Mouse (Mus musculus) thymus, adult 2 months (tissue): ENCODE measurements around the gene Haao. TPM values are rescaled to one million over a fixed set of nuclear protein-coding genes. Genes with fewer than 3 reads are reported as not detected.

Source experiments
- DNase-seq: peaks from one replicate; pipeline ENCODE4 v3.0.0; 2021
- H3K27ac ChIP-seq: fragments of 200-500 bp; 2 replicates; pipeline ENCODE4 v1.5.1; 2012; ENCODE audit warnings: low read length, control low read depth; ENCODE audit not compliant: control insufficient read depth, insufficient read depth
- H3K27me3 ChIP-seq: fragments of 200-500 bp; 2 replicates; pipeline ENCODE4 v1.6.1; 2012; ENCODE audit warnings: mild to moderate bottlenecking, low read length, moderate library complexity, mixed read lengths; ENCODE audit not compliant: control insufficient read depth, insufficient read depth
- H3K36me3 ChIP-seq: fragments of 200-500 bp; 2 replicates; pipeline ENCODE4 v1.6.1; 2012; ENCODE audit warnings: mild to moderate bottlenecking, low read length, moderate library complexity; ENCODE audit not compliant: control insufficient read depth, insufficient read depth
- H3K4me1 ChIP-seq: fragments of 200-500 bp; replicated peaks from 2 replicates; pipeline ENCODE4 v1.6.1; 2012; ENCODE audit warnings: low read length; ENCODE audit not compliant: control insufficient read depth, insufficient read depth
- H3K4me3 ChIP-seq: fragments of 200-500 bp; 2 replicates; pipeline ENCODE4 v1.5.1; 2012; ENCODE audit warnings: mild to moderate bottlenecking, low read length, control low read depth, moderate library complexity; ENCODE audit not compliant: control insufficient read depth, insufficient read depth
- CTCF ChIP-seq: fragments of 200-500 bp; IDR thresholded peaks from 2 replicates; pipeline ENCODE4 v1.5.1; 2012; ENCODE audit warnings: mild to moderate bottlenecking, control low read depth, low read length, moderate library complexity, borderline replicate concordance; ENCODE audit not compliant: control insufficient read depth, poor library complexity, insufficient read depth; ENCODE audit errors: extremely low read depth
- POLR2A ChIP-seq: fragments of 200-500 bp; IDR thresholded peaks from 2 replicates; pipeline ENCODE4 v1.6.1; 2012; ENCODE audit warnings: mild to moderate bottlenecking, low read length, control low read depth, moderate library complexity; ENCODE audit not compliant: control insufficient read depth, poor library complexity, insufficient read depth; ENCODE audit errors: extremely low read depth
- WGBS: fragments of 180-500 bp; shearing (Covaris S2); methylation state at CpG from one replicate; pipeline ENCODE4 v1.1.7; 2018; 5-methylcytosine and 5-hydroxymethylcytosine counted together
- polyA plus RNA-seq: library from polyadenylated mRNA; depleted of rRNA; stranded (reverse); fragments of >200 nt; gene quantifications from 2 replicates; pipeline ENCODE4 v1.2.3, GENCODE M21; 2012

Haao gene
- polyA plus RNA-seq, 1 experiment, result 10.4 TPM

GRCm38 (mm10) chr17:83889691-83890372 lies 42.1 kb upstream of the Haao start:
- Histone ChIP-seq H3K4me1 (no peaks in the 10 kb centered on the region), H3K27ac (no peak overlapping the region)
- DNase-seq, result no peak

GRCm38 (mm10) chr17:83889329-83889690 lies 41.5 kb upstream of the Haao start:
- DNase-seq, result no peak
- H3K36me3 ChIP-seq, result no peaks in the 10 kb centered on the region
- H3K27ac ChIP-seq, result no peak overlapping the region
- no peak for TF ChIP-seq POLR2A
- no peak for TF ChIP-seq CTCF
- no peaks in the 10 kb centered on the region for H3K27me3 ChIP-seq
- H3K4me1 ChIP-seq, result no peaks in the 10 kb centered on the region
- H3K4me3 ChIP-seq, result no peak overlapping the region
- WGBS, result 95% methylated on average over 5 of the region's 5 CpGs

More at GRCm38 (mm10) chr17:83889691-83890372, 42.1 kb upstream of the Haao start:
- Histone ChIP-seq H3K27me3 (no peaks in the 10 kb centered on the region), H3K4me3 (no peak overlapping the region), H3K36me3 (no peaks in the 10 kb centered on the region)
- WGBS, result 95% methylated on average over 13 of the region's 13 CpGs
- TF ChIP-seq POLR2A, result no peak
- no peak for TF ChIP-seq CTCF

GRCm38 (mm10) chr17:83887241-83887640 lies 39.5 kb upstream of the Haao start:
- Histone ChIP-seq H3K4me1 (no peaks in the 10 kb centered on the region), H3K27me3 (no peaks in the 10 kb centered on the region), H3K27ac (no peak overlapping the region), H3K4me3 (no peak overlapping the region), H3K36me3 (no peaks in the 10 kb centered on the region)
- WGBS, result 90% methylated on average over 5 of the region's 5 CpGs
- no peak for DNase-seq
- no peak for TF ChIP-seq CTCF
- no peak for TF ChIP-seq POLR2A

DNA sequence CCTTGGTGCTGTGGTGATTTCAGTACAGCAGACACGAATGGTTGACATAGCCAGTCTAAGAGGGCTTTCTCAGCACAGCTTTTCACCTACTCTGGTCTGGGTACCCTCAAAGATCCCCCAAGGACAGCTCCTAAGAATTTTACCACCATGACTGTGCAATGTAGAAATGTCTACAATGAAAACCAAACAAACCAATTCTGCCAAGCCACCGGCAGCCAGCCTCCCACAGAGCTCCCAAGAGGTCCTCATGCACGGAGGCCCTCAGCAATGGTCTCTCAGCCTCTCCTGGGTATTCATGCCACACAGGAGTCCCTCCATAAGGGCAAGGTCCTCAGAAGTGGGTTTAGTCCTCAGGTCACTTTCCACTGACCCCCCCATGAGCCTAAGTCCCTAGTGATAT lies 38.6 kb upstream of the Haao start:
- no peaks in the 10 kb centered on the region for H3K4me1 ChIP-seq
- WGBS, result 93% methylated on average over 3 of the region's 3 CpGs
- H3K4me3 ChIP-seq, result no peak overlapping the region
- H3K27ac ChIP-seq, result no peak overlapping the region
- no peak for TF ChIP-seq CTCF
- TF ChIP-seq POLR2A, result no peak
- no peaks in the 10 kb centered on the region for H3K36me3 ChIP-seq
- DNase-seq, result no peak
- no peaks in the 10 kb centered on the region for H3K27me3 ChIP-seq

DNA sequence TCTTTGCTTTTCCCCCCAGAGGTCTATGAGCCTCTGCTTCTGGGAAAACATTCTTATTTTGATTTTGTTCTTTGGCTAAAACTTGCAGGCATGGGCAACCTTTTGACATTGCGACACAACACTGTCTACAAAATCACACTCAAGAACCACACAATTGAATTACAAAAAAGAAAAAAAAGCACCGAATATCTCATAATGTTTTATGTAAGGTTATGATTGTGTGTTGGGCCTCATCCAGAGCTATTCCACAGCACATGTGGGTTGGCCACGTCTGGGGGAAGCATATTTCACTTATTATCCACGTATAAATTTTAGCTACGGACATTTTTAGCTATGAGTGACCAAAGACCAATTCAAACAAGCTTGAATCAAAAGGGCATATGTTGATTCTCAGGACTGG lies 38.0 kb upstream of the Haao start:
- H3K36me3 ChIP-seq, result no peaks in the 10 kb centered on the region
- H3K4me1 ChIP-seq, result 0 out of 2 replicates have a peak, but pooled peaks cover 1% of the 10 kb centered on the region
- no peaks in the 10 kb centered on the region for H3K27me3 ChIP-seq
- TF ChIP-seq POLR2A (no peak), CTCF (no peak)
- no peak overlapping the region for H3K4me3 ChIP-seq
- DNase-seq, result no peak
- WGBS, result 93% methylated on average over 5 of the region's 5 CpGs
- H3K27ac ChIP-seq, result no peak overlapping the region

DNA sequence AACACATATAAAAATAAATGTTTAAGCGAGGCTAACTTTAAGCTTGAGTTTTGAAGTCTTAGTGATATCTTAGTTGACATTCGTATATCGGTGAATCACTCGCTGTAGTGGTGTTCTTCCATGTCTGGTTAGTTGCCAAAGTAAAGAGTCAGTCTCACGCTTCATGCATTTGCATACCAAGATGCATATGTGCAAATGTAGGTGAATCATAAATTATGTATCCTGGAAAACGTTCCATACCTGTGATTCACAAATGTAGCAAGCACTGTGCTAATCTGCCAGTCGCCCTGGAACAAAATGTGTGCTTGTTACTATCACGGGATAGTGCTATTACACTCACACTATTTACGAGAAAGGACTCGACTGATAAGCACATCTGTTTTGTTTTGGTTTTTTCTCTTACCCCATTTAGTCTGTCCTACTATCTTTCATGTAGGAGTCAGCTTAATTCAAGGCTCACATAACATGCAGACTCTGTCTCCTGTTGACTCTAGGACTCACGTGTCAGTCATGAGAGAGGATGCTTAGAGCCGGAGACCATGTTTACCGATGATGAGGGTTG lies 37.3 kb upstream of the Haao start:
- Histone ChIP-seq H3K4me3 (no peak overlapping the region), H3K36me3 (no peaks in the 10 kb centered on the region), H3K4me1 (peaks cover 6% of the 10 kb centered on the region; the same call in 1 of the 2 replicates), H3K27ac (no peak overlapping the region), H3K27me3 (no peaks in the 10 kb centered on the region)
- TF ChIP-seq CTCF, result no peak
- TF ChIP-seq POLR2A, result no peak
- DNase-seq, result no peak
- WGBS, result 92% methylated on average over 13 of the region's 13 CpGs

- DNase-seq, result no peak
- 98% methylated on average over 2 of the region's 2 CpGs for WGBS
- Histone ChIP-seq H3K4me3 (no peak overlapping the region), H3K4me1 (peaks cover 10% of the 10 kb centered on the region; the same call in 1 of the 2 replicates), H3K27me3 (no peaks in the 10 kb centered on the region), H3K36me3 (no peaks in the 10 kb centered on the region), H3K27ac (no peak overlapping the region)
- TF ChIP-seq CTCF (no peak), POLR2A (no peak)
These were observed 35.0 kb upstream of the Haao start for GRCm38 (mm10) chr17:83882788-83883187.
